Mouse (Mus musculus) megakaryocyte, embryonic 14.5 days (primary cell): ENCODE measurements around the gene Rpl37a.

Source experiments
- FLI1 ChIP-seq: IDR thresholded peaks from 2 replicates; pipeline ENCODE4 v1.6.1; 2012; ENCODE audit warnings: low read length, inconsistent platforms, mixed read lengths
- GATA1 ChIP-seq: IDR thresholded peaks from 3 replicates; pipeline ENCODE4 v1.6.1; 2012; ENCODE audit warnings: mixed read lengths, low read length, inconsistent platforms, borderline replicate concordance

GRCm38 (mm10) chr1:72728781-72729180, 17.7 kb downstream of the Rpl37a start:
- TF ChIP-seq GATA1 (no peak), FLI1 (no peak)
